Mouse (Mus musculus): ENCODE data around the gene Hoxd10. TPM values are rescaled to one million over a fixed set of nuclear protein-coding genes. Genes with fewer than 3 reads are reported as not detected.

Hoxd10 gene
- polyA plus RNA-seq, 1 experiment from 2014 or later: not detected

DNA sequence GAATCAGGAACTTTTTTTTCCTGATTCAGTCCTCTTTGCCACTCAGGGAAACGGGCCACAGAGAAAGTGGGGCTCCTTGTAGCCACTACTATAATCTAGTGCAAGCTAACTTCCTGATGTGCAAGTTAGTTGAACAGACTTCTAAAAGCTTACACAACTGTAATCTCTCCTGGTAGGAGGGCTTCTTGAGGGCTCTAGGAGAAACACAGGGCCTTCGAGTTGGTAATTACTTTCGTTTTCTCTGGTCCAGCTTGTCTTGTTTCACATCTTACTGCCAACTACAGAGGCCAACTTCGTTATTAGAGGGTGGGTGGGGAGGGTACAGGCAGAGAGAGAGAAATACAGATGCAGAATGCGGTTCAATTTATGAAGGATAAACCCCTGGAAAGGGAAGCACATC lies 19.9 kb upstream of the Hoxd10 start:
- Histone ChIP-seq H3K36me3 (ENCODE audit: control insufficient read depth, insufficient read depth) (no peaks in the 10 kb centered on the region), H3K27ac (ENCODE audit: low read length) (no peak overlapping the region), H3K27me3 (replicated peaks; ENCODE audit: control insufficient read depth, insufficient read depth, low read length) (peaks cover 94% of the 10 kb centered on the region), H3K9me3 (ENCODE audit: control insufficient read depth, low read length) (no peaks in the 10 kb centered on the region), H3K9ac (replicated peaks; ENCODE audit: low read depth, low read length) (no peak overlapping the region), H3K4me3 (replicated peaks; ENCODE audit: low read length) (no peak overlapping the region), H3K4me2 (ENCODE audit: low read length) (no peak overlapping the region), H3K4me1 (replicated peaks; ENCODE audit: control insufficient read depth, insufficient read depth, low read length) (peaks cover 17% of the 10 kb centered on the region)
- 9% methylated on average over 5 of the region's 5 CpGs for WGBS
- no peak for ATAC-seq

DNA sequence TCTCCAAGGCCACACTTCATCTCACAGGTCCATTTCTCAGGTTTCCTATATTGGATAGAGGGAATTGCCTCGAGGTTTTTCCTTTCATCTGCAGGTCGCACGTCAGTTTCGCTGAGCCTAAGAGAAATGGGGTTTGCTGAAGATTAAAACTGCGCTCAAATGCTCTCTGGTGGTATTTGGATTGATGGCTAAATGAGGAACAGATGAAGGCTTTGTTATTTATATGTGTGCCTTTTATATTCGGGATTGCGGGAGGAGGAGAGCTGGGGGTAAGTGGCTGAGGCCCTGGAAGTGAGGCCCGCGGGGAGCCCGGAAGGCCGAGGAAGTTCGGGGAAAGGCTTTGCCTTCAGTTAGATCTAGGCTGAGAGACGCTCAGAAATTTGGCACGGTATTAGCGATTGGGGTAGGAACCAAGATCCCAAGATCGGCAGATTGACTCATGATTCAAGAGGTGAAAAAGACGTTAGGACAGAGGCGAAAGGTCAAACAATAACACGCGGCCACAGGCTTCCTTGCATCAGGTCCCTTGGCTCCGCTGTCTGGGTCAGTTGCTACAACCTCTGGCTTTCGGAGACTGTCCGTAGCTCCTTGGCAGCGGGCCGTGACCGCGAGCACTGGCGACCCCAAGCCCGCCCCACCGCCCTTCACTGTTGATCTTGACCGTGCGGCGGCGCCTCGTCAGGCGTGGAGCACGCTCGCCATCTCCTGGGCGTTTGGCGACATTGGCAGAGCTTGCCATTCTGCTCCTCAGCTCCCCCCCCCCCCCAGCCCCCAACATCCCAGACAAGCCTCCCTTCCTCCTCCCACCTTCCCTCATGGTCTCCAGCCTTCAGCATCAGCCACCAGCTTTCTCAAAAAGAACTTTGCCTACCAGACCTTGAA lies 19.0 kb upstream of the Hoxd10 start:
- Histone ChIP-seq H3K4me2 (ENCODE audit: low read length) (peak overlapping the region; percentile 42), H3K4me1 (replicated peaks; ENCODE audit: control insufficient read depth, insufficient read depth, low read length) (peaks cover 16% of the 10 kb centered on the region), H3K4me3 (replicated peaks; ENCODE audit: low read length) (peak overlapping the region; percentile 15; the same call in 1 of the 2 replicates), H3K9ac (replicated peaks; ENCODE audit: low read depth, low read length) (no peak overlapping the region), H3K9me3 (ENCODE audit: control insufficient read depth, low read length) (no peaks in the 10 kb centered on the region), H3K27ac (ENCODE audit: low read length) (no peak overlapping the region), H3K27me3 (replicated peaks; ENCODE audit: control insufficient read depth, insufficient read depth, low read length) (peaks cover 94% of the 10 kb centered on the region), H3K36me3 (ENCODE audit: control insufficient read depth, insufficient read depth) (no peaks in the 10 kb centered on the region)
- ATAC-seq: peak; percentile 63
- 1% methylated on average over 40 of the region's 40 CpGs for WGBS

DNA sequence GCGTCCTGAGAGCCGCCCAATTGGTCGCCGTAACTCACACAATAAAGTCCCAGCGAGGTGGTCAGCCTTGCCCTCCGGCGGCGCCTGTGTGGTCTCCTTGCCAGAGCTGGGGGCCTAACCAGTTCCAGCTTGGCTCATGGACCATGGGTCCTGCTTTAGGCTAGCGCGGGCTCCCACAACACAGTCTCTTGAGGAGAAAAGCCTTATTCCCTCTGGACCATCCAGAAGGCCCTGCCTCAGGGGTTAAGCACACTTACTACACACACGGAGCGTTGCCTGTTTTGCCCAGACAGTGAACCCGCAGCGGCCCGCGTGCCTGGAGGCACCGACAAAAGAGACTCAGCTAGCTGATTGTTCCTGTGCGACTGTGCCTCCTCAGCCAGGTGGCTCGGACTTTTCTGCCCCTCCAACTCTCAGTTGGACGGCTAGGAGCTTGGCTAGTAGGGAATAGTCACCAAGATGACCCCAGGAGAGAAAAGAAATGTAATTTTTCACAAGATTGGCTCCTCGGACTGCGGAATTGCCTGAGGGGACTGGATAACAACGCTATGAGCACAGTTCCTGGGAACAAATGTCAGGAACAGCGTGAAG lies 17.8 kb upstream of the Hoxd10 start:
- under 1% methylated on average over 24 of the region's 24 CpGs for WGBS
- Histone ChIP-seq H3K4me1 (replicated peaks; ENCODE audit: control insufficient read depth, insufficient read depth, low read length) (peaks cover 6% of the 10 kb centered on the region; the same call in 1 of the 2 replicates), H3K9me3 (ENCODE audit: control insufficient read depth, low read length) (no peaks in the 10 kb centered on the region), H3K36me3 (ENCODE audit: control insufficient read depth, insufficient read depth) (no peaks in the 10 kb centered on the region), H3K9ac (replicated peaks; ENCODE audit: low read depth, low read length) (no peak overlapping the region), H3K4me3 (replicated peaks; ENCODE audit: low read length) (no peak overlapping the region), H3K27ac (ENCODE audit: low read length) (no peak overlapping the region), H3K27me3 (replicated peaks; ENCODE audit: control insufficient read depth, insufficient read depth, low read length) (peaks cover 94% of the 10 kb centered on the region), H3K4me2 (ENCODE audit: low read length) (no peak overlapping the region)
- no peak for ATAC-seq

DNA sequence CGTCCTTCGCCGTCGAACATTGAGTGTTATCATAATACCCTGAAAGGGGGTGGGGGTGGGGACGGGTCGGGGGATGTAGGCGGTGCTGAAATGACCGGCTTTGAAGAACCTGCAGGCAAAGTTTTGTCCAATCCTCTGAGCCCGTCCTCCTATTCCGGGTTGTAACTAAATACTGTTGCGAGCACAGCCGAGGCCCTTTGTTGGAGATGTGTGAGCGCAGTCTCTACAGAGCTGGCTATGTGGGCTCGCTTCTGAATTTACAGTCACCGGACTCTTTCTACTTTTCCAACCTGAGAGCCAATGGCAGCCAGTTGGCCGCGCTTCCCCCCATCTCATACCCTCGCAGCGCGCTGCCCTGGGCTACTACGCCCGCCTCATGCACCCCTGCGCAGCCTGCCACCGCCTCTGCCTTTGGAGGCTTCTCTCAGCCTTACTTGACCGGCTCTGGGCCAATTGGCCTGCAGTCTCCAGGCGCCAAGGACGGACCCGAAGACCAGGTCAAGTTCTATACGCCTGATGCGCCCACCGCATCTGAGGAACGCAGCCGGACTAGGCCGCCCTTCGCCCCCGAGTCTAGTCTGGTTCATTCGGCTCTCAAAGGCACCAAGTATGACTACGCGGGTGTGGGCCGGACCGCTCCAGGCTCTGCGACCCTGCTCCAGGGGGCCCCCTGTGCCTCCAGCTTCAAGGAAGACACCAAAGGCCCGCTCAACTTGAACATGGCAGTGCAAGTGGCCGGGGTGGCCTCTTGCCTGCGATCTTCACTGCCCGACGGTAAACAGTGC lies 16.7 kb upstream of the Hoxd10 start, which contains the start of gene Hoxd12:
Gene Hoxd12, plus strand, starts transcription at position 133 of the 785 bp plus-strand sequence.
- H3K9me3 ChIP-seq (ENCODE audit: control insufficient read depth, low read length): no peaks in the 10 kb centered on the region
- no peak within 1 kb of the TSS for H3K9ac ChIP-seq (replicated peaks; ENCODE audit: low read depth, low read length)
- peaks cover 96% of the 10 kb centered on the region for H3K27me3 ChIP-seq (replicated peaks; ENCODE audit: control insufficient read depth, insufficient read depth, low read length)
- H3K27ac ChIP-seq (ENCODE audit: low read length): no peak within 1 kb of the TSS
- WGBS: 1% methylated on average over 47 of the region's 47 CpGs
- H3K4me3 ChIP-seq (replicated peaks; ENCODE audit: low read length): no peak within 1 kb of the TSS
- no peak for ATAC-seq
- no peaks in the 10 kb centered on the region for H3K36me3 ChIP-seq (ENCODE audit: control insufficient read depth, insufficient read depth)
- no peak within 1 kb of the TSS for H3K4me2 ChIP-seq (ENCODE audit: low read length)
- peaks cover 9% of the 10 kb centered on the region; the same call in 1 of the 2 replicates for H3K4me1 ChIP-seq (replicated peaks; ENCODE audit: control insufficient read depth, insufficient read depth, low read length)

DNA sequence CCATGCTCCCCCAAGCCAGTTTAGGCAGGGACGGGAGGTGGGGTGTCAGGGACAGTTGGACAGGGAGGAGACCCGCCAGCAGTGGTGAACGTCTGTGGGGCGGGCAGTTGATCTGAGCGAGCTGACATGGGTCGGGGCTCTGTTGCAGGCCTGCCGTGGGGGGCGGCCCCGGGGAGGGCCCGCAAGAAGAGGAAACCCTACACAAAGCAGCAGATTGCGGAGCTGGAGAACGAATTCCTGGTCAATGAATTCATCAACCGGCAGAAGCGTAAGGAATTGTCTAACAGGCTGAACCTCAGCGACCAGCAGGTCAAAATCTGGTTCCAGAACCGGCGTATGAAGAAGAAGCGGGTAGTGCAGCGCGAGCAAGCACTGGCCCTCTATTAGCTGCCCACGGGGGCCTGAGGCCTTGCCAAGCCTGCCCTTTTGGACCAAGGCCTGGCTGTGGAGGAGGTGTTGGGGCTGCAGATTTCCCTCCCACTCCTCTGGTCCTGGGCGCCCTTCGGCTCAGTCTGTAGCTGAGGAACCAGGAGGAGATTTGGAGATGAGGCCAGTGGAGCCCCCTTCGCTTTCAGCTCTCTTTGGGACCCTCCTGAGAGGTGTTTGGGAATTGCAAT lies 15.9 kb upstream of the Hoxd10 start:
- H3K4me1 ChIP-seq (replicated peaks; ENCODE audit: control insufficient read depth, insufficient read depth, low read length): peaks cover 9% of the 10 kb centered on the region; the same call in 1 of the 2 replicates
- H3K36me3 ChIP-seq (ENCODE audit: control insufficient read depth, insufficient read depth): no peaks in the 10 kb centered on the region
- H3K4me2 ChIP-seq (ENCODE audit: low read length): no peak overlapping the region
- no peak overlapping the region for H3K27ac ChIP-seq (ENCODE audit: low read length)
- ATAC-seq: no peak
- H3K4me3 ChIP-seq (replicated peaks; ENCODE audit: low read length): no peak overlapping the region
- H3K9ac ChIP-seq (replicated peaks; ENCODE audit: low read depth, low read length): no peak overlapping the region
- no peaks in the 10 kb centered on the region for H3K9me3 ChIP-seq (ENCODE audit: control insufficient read depth, low read length)
- peaks cover 97% of the 10 kb centered on the region for H3K27me3 ChIP-seq (replicated peaks; ENCODE audit: control insufficient read depth, insufficient read depth, low read length)
- WGBS: 5% methylated on average over 24 of the region's 24 CpGs

DNA sequence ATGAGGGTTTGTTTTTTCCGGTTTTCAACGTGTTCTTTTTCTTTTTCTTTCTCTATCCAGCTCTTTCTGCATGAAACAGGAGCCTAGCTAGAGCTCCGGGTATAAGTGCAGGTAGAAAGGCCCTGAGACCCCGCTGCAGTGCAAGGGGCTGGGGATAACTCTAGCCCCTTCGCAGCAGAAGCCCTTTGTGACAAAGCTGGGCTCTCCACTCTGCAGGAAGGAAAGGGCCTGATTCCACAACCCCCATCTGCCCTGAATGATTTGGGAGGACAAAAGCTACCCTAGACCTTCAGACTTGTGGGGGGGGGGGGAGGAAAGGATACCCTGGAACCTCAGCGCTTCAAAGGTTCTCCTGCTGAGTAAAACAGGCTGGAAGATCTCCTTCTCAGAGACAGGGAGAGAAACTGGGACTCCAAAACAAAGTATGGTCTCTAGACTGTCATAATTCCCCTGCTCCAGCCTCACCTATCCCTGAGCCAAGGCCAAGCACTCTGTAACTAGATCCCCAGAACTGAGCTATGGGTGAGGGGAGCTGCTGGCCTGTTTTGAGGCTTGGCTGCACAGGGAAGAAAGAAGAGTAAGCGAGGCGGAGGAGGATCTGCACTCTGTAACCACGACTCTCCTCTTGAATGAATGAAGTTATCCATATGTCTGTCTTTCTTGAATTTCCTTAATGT lies 15.2 kb upstream of the Hoxd10 start:
- peaks cover 9% of the 10 kb centered on the region; the same call in 1 of the 2 replicates for H3K4me1 ChIP-seq (replicated peaks; ENCODE audit: control insufficient read depth, insufficient read depth, low read length)
- no peaks in the 10 kb centered on the region for H3K36me3 ChIP-seq (ENCODE audit: control insufficient read depth, insufficient read depth)
- 5% methylated on average over 9 of the region's 9 CpGs for WGBS
- H3K4me3 ChIP-seq (replicated peaks; ENCODE audit: low read length): no peak overlapping the region
- H3K4me2 ChIP-seq (ENCODE audit: low read length): no peak overlapping the region
- no peak overlapping the region for H3K27ac ChIP-seq (ENCODE audit: low read length)
- H3K9ac ChIP-seq (replicated peaks; ENCODE audit: low read depth, low read length): no peak overlapping the region
- no peaks in the 10 kb centered on the region for H3K9me3 ChIP-seq (ENCODE audit: control insufficient read depth, low read length)
- H3K27me3 ChIP-seq (replicated peaks; ENCODE audit: control insufficient read depth, insufficient read depth, low read length): peaks cover 99% of the 10 kb centered on the region
- ATAC-seq: no peak

DNA sequence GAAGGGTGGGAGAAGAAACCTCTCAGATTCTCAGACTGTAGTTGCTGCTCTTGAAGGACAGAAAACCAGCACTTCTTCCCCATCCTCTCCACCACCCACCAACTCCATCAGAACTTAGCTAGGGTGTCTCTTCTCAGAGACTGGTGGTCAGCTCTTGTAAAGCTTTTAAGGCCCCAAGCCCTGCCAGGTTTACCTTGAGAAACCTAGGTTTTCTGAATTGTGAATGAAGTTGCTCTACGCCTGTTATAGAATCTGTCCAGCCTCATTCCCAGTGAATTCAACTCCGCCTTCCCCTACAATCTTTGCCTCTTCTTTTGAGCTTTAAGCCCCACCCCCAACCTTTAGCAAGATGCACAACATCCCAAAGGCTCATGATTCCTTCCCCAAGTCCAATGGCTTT lies 14.6 kb upstream of the Hoxd10 start:
- no peak overlapping the region for H3K27ac ChIP-seq (ENCODE audit: low read length)
- WGBS: 3% methylated on average over 2 of the region's 2 CpGs
- ATAC-seq: no peak

DNA sequence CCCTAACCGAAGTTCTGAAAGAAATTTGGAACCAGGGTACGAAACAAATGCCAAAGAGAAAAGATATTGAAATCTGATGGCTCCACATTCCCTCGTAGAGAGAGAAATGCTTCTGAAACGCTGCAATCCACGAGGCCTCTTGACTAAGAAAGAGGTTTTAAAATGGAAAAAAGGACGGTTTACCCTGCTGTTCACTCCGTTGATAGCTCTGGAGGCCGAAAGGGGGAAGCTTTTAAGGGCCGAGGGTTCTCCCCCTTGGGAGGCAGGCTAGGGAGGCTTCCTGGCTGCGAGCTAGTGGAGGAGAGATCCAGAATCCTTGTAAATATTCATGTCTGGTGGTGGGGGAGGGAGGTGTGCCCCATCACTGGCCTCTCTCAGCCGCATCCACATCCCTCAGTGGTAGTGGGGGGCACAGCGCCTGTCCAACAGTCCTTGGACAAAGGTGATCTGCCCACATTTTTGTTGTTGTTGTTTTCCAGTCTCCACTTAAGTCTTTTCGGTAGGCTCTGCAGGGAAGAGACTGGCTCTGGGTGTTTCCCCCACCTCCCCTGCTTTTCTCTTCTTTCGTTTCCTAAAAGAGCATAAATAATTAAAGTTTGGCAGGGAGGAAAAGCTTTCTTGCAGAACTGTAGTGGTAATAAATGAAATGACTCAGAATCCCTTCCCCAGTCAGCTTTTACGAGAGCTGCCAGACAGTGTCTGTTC lies 12.7 kb upstream of the Hoxd10 start, which contains the start of gene Hoxd11:
Gene Hoxd11, plus strand, starts transcription at position 667 of the 705 bp plus-strand sequence.
- no peak within 1 kb of the TSS for H3K9ac ChIP-seq (replicated peaks; ENCODE audit: low read depth, low read length)
- H3K27ac ChIP-seq (ENCODE audit: low read length): no peak within 1 kb of the TSS
- peaks cover 19% of the 10 kb centered on the region for H3K4me1 ChIP-seq (replicated peaks; ENCODE audit: control insufficient read depth, insufficient read depth, low read length)
- peaks cover 97% of the 10 kb centered on the region for H3K27me3 ChIP-seq (replicated peaks; ENCODE audit: control insufficient read depth, insufficient read depth, low read length)
- no peak within 1 kb of the TSS for H3K4me2 ChIP-seq (ENCODE audit: low read length)
- no peaks in the 10 kb centered on the region for H3K9me3 ChIP-seq (ENCODE audit: control insufficient read depth, low read length)
- H3K4me3 ChIP-seq (replicated peaks; ENCODE audit: low read length): no peak within 1 kb of the TSS
- no peaks in the 10 kb centered on the region for H3K36me3 ChIP-seq (ENCODE audit: control insufficient read depth, insufficient read depth)
- ATAC-seq: no peak
- 2% methylated on average over 15 of the region's 15 CpGs for WGBS

More for the DNA sequence above, 14.6 kb upstream of the Hoxd10 start:
- Histone ChIP-seq H3K27me3 (replicated peaks; ENCODE audit: control insufficient read depth, insufficient read depth, low read length) (peaks cover 99% of the 10 kb centered on the region), H3K36me3 (ENCODE audit: control insufficient read depth, insufficient read depth) (no peaks in the 10 kb centered on the region), H3K4me1 (replicated peaks; ENCODE audit: control insufficient read depth, insufficient read depth, low read length) (peaks cover 15% of the 10 kb centered on the region), H3K9me3 (ENCODE audit: control insufficient read depth, low read length) (no peaks in the 10 kb centered on the region), H3K4me3 (replicated peaks; ENCODE audit: low read length) (no peak overlapping the region), H3K4me2 (ENCODE audit: low read length) (no peak overlapping the region), H3K9ac (replicated peaks; ENCODE audit: low read depth, low read length) (no peak overlapping the region)
